Mouse (Mus musculus): ENCODE data around the gene Spo11.

GRCm38 (mm10) chr2:173026286-173026685 lies 48.8 kb downstream of the Spo11 start:
- no peak for TF ChIP-seq USF1 (IDR thresholded peaks at IDR 0.05; ENCODE audit: low read depth)
- no peak for TF ChIP-seq MAX (IDR thresholded peaks at IDR 0.05)
- TF ChIP-seq CTCF (IDR thresholded peaks at IDR 0.05; ENCODE audit: control insufficient read depth, insufficient read depth, insufficient read length) = no peak
- no peak for TF ChIP-seq MYOD1 (IDR thresholded peaks at IDR 0.05; ENCODE audit: control insufficient read depth, insufficient read length, low read depth)
- TF ChIP-seq MYOG (IDR thresholded peaks at IDR 0.05; ENCODE audit: control insufficient read depth, extremely low read depth, insufficient read length) = no peak
- TF ChIP-seq CEBPB (IDR thresholded peaks at IDR 0.05; ENCODE audit: low read depth) = no peak

Measured in C2C12 (cell line).